Mouse (Mus musculus) fat pad, adult 2 months (tissue): Measurements from ENCODE around the gene Mbnl2.
A peak's percentile ranks its signal among the peaks of the same experiment; 100 is the strongest.

Experiments used
- DNase-seq: peaks from one replicate; pipeline ENCODE4 v3.0.0-alpha.2; 2011; ENCODE audit warnings: low read depth, low spot score; ENCODE audit errors: extremely low read depth

Gene Mbnl2

GRCm38 (mm10) chr14:120273766-120274165 is 1.7 kb upstream of the Mbnl2 start:
- DNase-seq, result peak; percentile 85

GRCm38 (mm10) chr14:120274746-120275145 is 723 bp upstream of the Mbnl2 start:
- peak; percentile 92 for DNase-seq

- no peak for DNase-seq
Observed at GRCm38 (mm10) chr14:120276343-120277080, 1.0 kb downstream of the Mbnl2 start.

GRCm38 (mm10) chr14:120277081-120277656 is 1.7 kb downstream of the Mbnl2 start:
- peak; percentile 50 for DNase-seq

GRCm38 (mm10) chr14:120278290-120279244 is 3.1 kb downstream of the Mbnl2 start:
- DNase-seq, result no peak

- no peak for DNase-seq
Observed at GRCm38 (mm10) chr14:120280136-120280535, 4.7 kb downstream of the Mbnl2 start.

GRCm38 (mm10) chr14:120283787-120284186 is 8.3 kb downstream of the Mbnl2 start:
- peak; percentile 58 for DNase-seq

GRCm38 (mm10) chr14:120284504-120284903 is 9.0 kb downstream of the Mbnl2 start:
- DNase-seq, result no peak

GRCm38 (mm10) chr14:120287121-120287986 is 11.9 kb downstream of the Mbnl2 start:
- no peak for DNase-seq

- DNase-seq, result no peak
Observed at GRCm38 (mm10) chr14:120287987-120288275, 12.5 kb downstream of the Mbnl2 start.

GRCm38 (mm10) chr14:120288378-120289002 is 13.0 kb downstream of the Mbnl2 start:
- DNase-seq, result no peak

- DNase-seq, result no peak
Observed at GRCm38 (mm10) chr14:120289065-120289464, 13.6 kb downstream of the Mbnl2 start.

- no peak for DNase-seq
Observed at GRCm38 (mm10) chr14:120289528-120289927, 14.1 kb downstream of the Mbnl2 start.

- DNase-seq, result no peak
Observed at GRCm38 (mm10) chr14:120291226-120291757, 15.8 kb downstream of the Mbnl2 start.

GRCm38 (mm10) chr14:120292133-120292532 is 16.7 kb downstream of the Mbnl2 start:
- DNase-seq, result no peak

- no peak for DNase-seq
Observed at GRCm38 (mm10) chr14:120292617-120293195, 17.2 kb downstream of the Mbnl2 start.

- DNase-seq, result no peak
Observed at GRCm38 (mm10) chr14:120294480-120294879, 19.0 kb downstream of the Mbnl2 start.

- no peak for DNase-seq
Observed at GRCm38 (mm10) chr14:120295355-120296220, 20.1 kb downstream of the Mbnl2 start.
